Comparison of ENCODE assay signal across 8 mouse cellular contexts in the genomic region with DNA sequence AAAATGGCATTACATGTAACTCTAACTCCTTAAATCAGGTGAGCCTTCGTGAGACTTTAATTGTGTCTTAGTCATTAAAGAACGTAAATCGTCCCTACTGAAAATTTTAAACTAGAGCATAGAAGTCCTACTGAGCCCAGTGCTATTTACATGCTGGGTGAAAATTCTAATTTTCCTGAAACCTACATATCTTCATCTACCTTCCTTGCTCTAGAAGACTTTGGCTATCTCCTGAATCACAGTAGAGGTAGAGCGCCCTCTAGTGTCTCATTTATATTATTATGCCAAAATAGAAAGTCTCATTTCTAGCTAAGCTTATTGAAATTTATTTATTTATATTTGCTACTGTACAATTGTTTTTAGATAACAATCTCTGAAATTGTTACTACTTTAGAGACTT. TPM values are rescaled to one million over a fixed set of nuclear protein-coding genes. Genes with fewer than 3 reads are reported as not detected.
DNase-seq lines count a peak whose midpoint lies in the region; TF ChIP-seq lines count a peak whose summit lies in the region.

No protein-coding gene starts in this region.

- no peak for DNase-seq in gastrocnemius, adult 2 months
- no peak for DNase-seq in gastrocnemius, postnatal 4 days (ENCODE audit: low spot score in 2 of 2)
- peak; percentile 9 for DNase-seq in lung, postnatal 14 days
- DNase-seq in lung, adult 18-20 months: no peak
- DNase-seq in c-Kit-negative CD71-positive TER-119-positive erythroid progenitor cells, embryonic 14.5 days (ENCODE audit: low read depth, low spot score): peak; percentile 3
- DNase-seq in retina, embryonic 14.5 days (ENCODE audit: low spot score): peak; percentile 83
- DNase-seq in gastrocnemius, postnatal 10 days: no peak
- no peak for DNase-seq in right cerebral cortex, postnatal 14 days

- intact Hi-C loops in gastrocnemius, adult 2 months (cut with DNase I): no loop called here

- no peak overlapping the region for H3K27ac ChIP-seq in gastrocnemius, adult 2 months

- H3K4me3 ChIP-seq in gastrocnemius, adult 2 months: no peak overlapping the region

- TF ChIP-seq CTCF in gastrocnemius, adult 2 months (IDR thresholded peaks at IDR 0.05): peak; percentile 77

RNA-seq across cellular contexts. Expression of gene Prdx6b, which starts 24.2 kb away (rescaled TPM):
- total RNA-seq in gastrocnemius, adult 2 months (2021): not detected
- not detected for total RNA-seq in gastrocnemius, postnatal 4 days (2021)
- not detected for total RNA-seq in gastrocnemius, postnatal 10 days (2021)

RNA-seq across cellular contexts. Expression of gene Dnajc10, which starts 47.2 kb away (rescaled TPM):
- 10 to 100 TPM; 21.0 to 24.9 TPM for total RNA-seq in gastrocnemius, adult 2 months (2021)
- 10 to 100 TPM; 42.1 to 44.5 TPM for total RNA-seq in gastrocnemius, postnatal 4 days (2021)
- 10 to 100 TPM; 26.3 to 34.4 TPM for total RNA-seq in gastrocnemius, postnatal 10 days (2021)

Comparison
In these comparisons a context has a peak if more than half of its experiments do, and no peak if none do; other contexts are left out.
1. DNase-seq: peak in lung, postnatal 14 days (single experiment), c-Kit-negative CD71-positive TER-119-positive erythroid progenitor cells, embryonic 14.5 days (single experiment) and retina, embryonic 14.5 days (single experiment); none in gastrocnemius, adult 2 months (single experiment), gastrocnemius, postnatal 4 days (0 of 2), lung, adult 18-20 months (0 of 2), gastrocnemius, postnatal 10 days (single experiment) and right cerebral cortex, postnatal 14 days (single experiment).